Comparison of ENCODE assay signal across 7 mouse cellular contexts in genomic region chr5:30406876-30407275, GRCm38 (mm10).
DNase-seq lines count a peak whose midpoint lies in the region.

No protein-coding gene starts in this region.

- DNase-seq in kidney, postnatal 14 days: peak; percentile 10
- DNase-seq in kidney, adult 8-10 months: no peak
- peak; percentile 59 for DNase-seq in ZHBTc4 (ENCODE audit: low read depth, low spot score)
- DNase-seq in embryo, embryonic 9.5 days (ENCODE audit: extremely low spot score): peak; percentile 4
- peak; percentile 33 for DNase-seq in mesoderm, embryonic 11.5 days (ENCODE audit: low read depth, low spot score)
- DNase-seq in urinary bladder, postnatal 36 days (ENCODE audit: low spot score in 2 of 2): no peak
- no peak for DNase-seq in cerebellum, adult 11-12 months

Comparison
In these comparisons a context has a peak if more than half of its experiments do, and no peak if none do; other contexts are left out.
1. DNase-seq: peak in kidney, postnatal 14 days (single experiment), ZHBTc4 (single experiment), embryo, embryonic 9.5 days (single experiment) and mesoderm, embryonic 11.5 days (single experiment); none in kidney, adult 8-10 months (0 of 2), urinary bladder, postnatal 36 days (0 of 2) and cerebellum, adult 11-12 months (single experiment).